Mouse (Mus musculus) bone marrow, adult 2 months (tissue): ENCODE data around the gene Ube3c.

ENCODE experiments used
- CTCF ChIP-seq: fragments of 200-500 bp; IDR thresholded peaks from 2 replicates; pipeline ENCODE4 v1.5.1; 2011; ENCODE audit warnings: low read length, control low read depth; ENCODE audit not compliant: control insufficient read depth, insufficient read depth
- POLR2A ChIP-seq: fragments of 200-500 bp; IDR thresholded peaks from 2 replicates; pipeline ENCODE4 v1.6.1; 2011; ENCODE audit warnings: low read depth, mild to moderate bottlenecking, control low read depth, low read length, borderline replicate concordance; ENCODE audit not compliant: control insufficient read depth

DNA sequence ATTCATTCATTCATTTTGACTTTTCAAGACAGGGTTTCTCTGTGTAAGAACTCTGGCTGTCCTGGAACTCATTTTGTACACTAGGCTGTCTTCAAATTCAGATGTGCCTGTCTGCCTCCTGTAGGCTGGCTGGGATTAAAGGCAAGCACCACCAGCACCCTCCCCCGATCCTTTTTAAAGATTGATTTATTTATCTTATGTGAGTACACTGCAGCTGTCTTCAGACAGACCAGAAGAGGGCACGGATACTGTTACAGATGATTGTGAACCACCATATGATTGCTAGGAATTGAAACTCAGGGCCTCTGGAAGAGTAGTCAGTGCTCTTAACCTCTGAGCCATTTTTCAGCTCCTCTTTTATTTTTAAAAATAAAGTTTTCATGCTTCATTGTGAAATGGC is 6.0 kb downstream of the Ube3c start:
- TF ChIP-seq CTCF, result no peak
- no peak for TF ChIP-seq POLR2A
